8 mouse cellular contexts compared by ENCODE assay signal in genomic region chr3:89226361-89226760, GRCm38 (mm10). TPM values are rescaled to one million over a fixed set of nuclear protein-coding genes. Genes with fewer than 3 reads are reported as not detected.
DNase-seq lines count a peak whose midpoint lies in the region; ATAC-seq and TF ChIP-seq lines count a peak whose summit lies in the region.

No protein-coding gene starts in this region.

- H3K4me1 ChIP-seq in kidney, adult 2 months (ENCODE audit: control insufficient read depth, insufficient read depth, low read length), result peaks cover 9% of the 10 kb centered on the region; the same call in 1 of the 2 replicates
- H3K4me1 ChIP-seq in embryonic facial prominence, embryonic 12.5 days, result peaks cover 29% of the 10 kb centered on the region
- peaks cover 56% of the 10 kb centered on the region for H3K4me1 ChIP-seq in hindbrain, embryonic 15.5 days (replicated peaks)

- H3K27me3 ChIP-seq in kidney, adult 2 months (replicated peaks; ENCODE audit: control insufficient read depth, insufficient read depth, low read length), result no peaks in the 10 kb centered on the region
- peaks cover 16% of the 10 kb centered on the region; the same call in 1 of the 2 replicates for H3K27me3 ChIP-seq in embryonic facial prominence, embryonic 12.5 days
- no peaks in the 10 kb centered on the region for H3K27me3 ChIP-seq in hindbrain, embryonic 15.5 days

- H3K9me3 ChIP-seq in embryonic facial prominence, embryonic 12.5 days, result no peaks in the 10 kb centered on the region
- no peaks in the 10 kb centered on the region for H3K9me3 ChIP-seq in hindbrain, embryonic 15.5 days

- peak; percentile 55 for DNase-seq in kidney, adult 2 months
- DNase-seq in kidney, adult 18-20 months, result no peak
- peak; percentile 52 for DNase-seq in neural tube, embryonic 10.5 days (ENCODE audit: extremely low spot score, low spot score)
- no peak for DNase-seq in adrenal gland, postnatal 4 days (ENCODE audit: low spot score in 2 of 2)
- no peak for DNase-seq in gastrocnemius, postnatal 36 days
- no peak for DNase-seq in c-Kit-positive CD71-positive TER-119-positive erythroid progenitor cells, embryonic 14.5 days (ENCODE audit: low spot score)

- peak overlapping the region; percentile 72 for H3K9ac ChIP-seq in embryonic facial prominence, embryonic 12.5 days
- H3K9ac ChIP-seq in hindbrain, embryonic 15.5 days, result peak overlapping the region; percentile 46

- no peak for TF ChIP-seq POLR2A in kidney, adult 2 months (IDR thresholded peaks at IDR 0.05; ENCODE audit: low read depth, low read length)

- peak overlapping the region; percentile 95 for H3K4me2 ChIP-seq in embryonic facial prominence, embryonic 12.5 days (replicated peaks)
- peak overlapping the region; percentile 67 for H3K4me2 ChIP-seq in hindbrain, embryonic 15.5 days

- ATAC-seq in embryonic facial prominence, embryonic 12.5 days (ENCODE audit: insufficient number of reproducible peaks, insufficient read depth, low FRiP score, low TSS enrichment), result no peak
- ATAC-seq in hindbrain, embryonic 15.5 days (ENCODE audit: low FRiP score, low read depth), result no peak

- no peak for TF ChIP-seq CTCF in kidney, adult 2 months (conservative IDR thresholded peaks at IDR 0.05; ENCODE audit: insufficient read depth, insufficient read length, low read depth, low read length)

- 63% methylated on average over 11 of the region's 11 CpGs for WGBS in kidney, adult 2 months
- 20% methylated on average over 11 of the region's 11 CpGs for WGBS in embryonic facial prominence, embryonic 12.5 days
- 9% methylated on average over 11 of the region's 11 CpGs for WGBS in hindbrain, embryonic 15.5 days

- no peak overlapping the region for H3K4me3 ChIP-seq in kidney, adult 2 months (ENCODE audit: insufficient read depth, low read depth, low read length)
- peak overlapping the region; percentile 46 for H3K4me3 ChIP-seq in embryonic facial prominence, embryonic 12.5 days
- peak overlapping the region; percentile 41 for H3K4me3 ChIP-seq in hindbrain, embryonic 15.5 days

- intact Hi-C loops in gastrocnemius, postnatal 36 days (cut with DNase I), result no loop called here

- no peak overlapping the region for H3K27ac ChIP-seq in kidney, adult 2 months (ENCODE audit: insufficient read depth, low read depth, low read length)
- peak overlapping the region; percentile 51; the same call in 1 of the 2 replicates for H3K27ac ChIP-seq in embryonic facial prominence, embryonic 12.5 days
- peak overlapping the region; percentile 84 for H3K27ac ChIP-seq in hindbrain, embryonic 15.5 days (replicated peaks)

- no peaks in the 10 kb centered on the region for H3K36me3 ChIP-seq in kidney, adult 2 months (ENCODE audit: control insufficient read depth, insufficient read depth, low read length)
- H3K36me3 ChIP-seq in embryonic facial prominence, embryonic 12.5 days, result peaks cover 10% of the 10 kb centered on the region
- no peaks in the 10 kb centered on the region for H3K36me3 ChIP-seq in hindbrain, embryonic 15.5 days

RNA-seq across cellular contexts. Expression of gene Mtx1, which starts 0.5 kb away (rescaled TPM):
- 257 and 283 TPM in 2 replicates for polyA plus RNA-seq in kidney, adult 2 months (2012; rRNA removed)
- polyA plus RNA-seq in embryonic facial prominence, embryonic 12.5 days (2016; fragmentation: Nextera tagmentation; extraction: Ambion mirVana), result 208 and 211 TPM in 2 replicates
- 149 and 152 TPM in 2 replicates for polyA plus RNA-seq in hindbrain, embryonic 15.5 days (2015; fragmentation: Nextera tagmentation; extraction: Ambion mirVana)
- total RNA-seq in adrenal gland, postnatal 4 days (2021), result 100 to 1,000 TPM; 179 to 182 TPM
- 10 to 100 TPM; 40.2 to 41.0 TPM for total RNA-seq in gastrocnemius, postnatal 36 days (2021)

RNA-seq across cellular contexts. Expression of gene Muc1, which starts 2.5 kb away (rescaled TPM):
- polyA plus RNA-seq in kidney, adult 2 months (2012; rRNA removed), result 45.9 and 53.8 TPM in 2 replicates
- polyA plus RNA-seq in embryonic facial prominence, embryonic 12.5 days (2016; fragmentation: Nextera tagmentation; extraction: Ambion mirVana), result 0.78 and 1.6 TPM in 2 replicates
- polyA plus RNA-seq in hindbrain, embryonic 15.5 days (2015; fragmentation: Nextera tagmentation; extraction: Ambion mirVana), result 1.2 and 1.6 TPM in 2 replicates
- 1 to 10 TPM; 1.2 to 8.9 TPM for total RNA-seq in adrenal gland, postnatal 4 days (2021)
- total RNA-seq in gastrocnemius, postnatal 36 days (2021), result under 1 TPM; 0.20 TPM

RNA-seq across cellular contexts. Expression of gene Thbs3, which starts 11.4 kb away (rescaled TPM):
- 5.0 and 7.9 TPM in 2 replicates for polyA plus RNA-seq in kidney, adult 2 months (2012; rRNA removed)
- 42.6 and 46.2 TPM in 2 replicates for polyA plus RNA-seq in embryonic facial prominence, embryonic 12.5 days (2016; fragmentation: Nextera tagmentation; extraction: Ambion mirVana)
- polyA plus RNA-seq in hindbrain, embryonic 15.5 days (2015; fragmentation: Nextera tagmentation; extraction: Ambion mirVana), result 51.5 and 51.6 TPM in 2 replicates
- total RNA-seq in adrenal gland, postnatal 4 days (2021), result 10 to 100 TPM; 31.1 to 36.7 TPM
- 1 to 10 TPM; 6.9 to 8.0 TPM for total RNA-seq in gastrocnemius, postnatal 36 days (2021)

RNA-seq across cellular contexts. Expression of gene Krtcap2, which starts 19.4 kb away (rescaled TPM):
- 142 and 173 TPM in 2 replicates for polyA plus RNA-seq in kidney, adult 2 months (2012; rRNA removed)
- polyA plus RNA-seq in embryonic facial prominence, embryonic 12.5 days (2016; fragmentation: Nextera tagmentation; extraction: Ambion mirVana), result 297 and 306 TPM in 2 replicates
- polyA plus RNA-seq in hindbrain, embryonic 15.5 days (2015; fragmentation: Nextera tagmentation; extraction: Ambion mirVana), result 196 and 211 TPM in 2 replicates
- total RNA-seq in adrenal gland, postnatal 4 days (2021), result 100 to 1,000 TPM; 120 to 130 TPM
- total RNA-seq in gastrocnemius, postnatal 36 days (2021), result 10 to 100 TPM; 58.3 to 63.3 TPM

RNA-seq across cellular contexts. Expression of gene Trim46, which starts 19.7 kb away (rescaled TPM):
- polyA plus RNA-seq in kidney, adult 2 months (2012; rRNA removed), result 9.1 and 10.5 TPM in 2 replicates
- 6.2 and 7.7 TPM in 2 replicates for polyA plus RNA-seq in embryonic facial prominence, embryonic 12.5 days (2016; fragmentation: Nextera tagmentation; extraction: Ambion mirVana)
- polyA plus RNA-seq in hindbrain, embryonic 15.5 days (2015; fragmentation: Nextera tagmentation; extraction: Ambion mirVana), result 71.3 and 81.6 TPM in 2 replicates
- 1 to 10 TPM; 3.4 to 4.9 TPM for total RNA-seq in adrenal gland, postnatal 4 days (2021)
- total RNA-seq in gastrocnemius, postnatal 36 days (2021), result under 1 TPM; 0.15 to 0.17 TPM

Comparison
In these comparisons a context has a peak if more than half of its experiments do, and no peak if none do; other contexts are left out.
1. DNase-seq: peak in kidney, adult 2 months (single experiment) and neural tube, embryonic 10.5 days (single experiment); none in kidney, adult 18-20 months (single experiment), adrenal gland, postnatal 4 days (0 of 2), gastrocnemius, postnatal 36 days (0 of 2) and c-Kit-positive CD71-positive TER-119-positive erythroid progenitor cells, embryonic 14.5 days (single experiment).
2. RNA of gene Muc1, which starts 2.5 kb away (polyA plus RNA-seq): 45.9 to 53.8 TPM in kidney, adult 2 months; 1.2 to 1.6 TPM in hindbrain, embryonic 15.5 days and 0.78 to 1.6 TPM in embryonic facial prominence, embryonic 12.5 days; every median in the first group is over 10 times any median in the second.